Mouse (Mus musculus): ENCODE measurements around the gene Scn2b. TPM values are rescaled to one million over a fixed set of nuclear protein-coding genes. Genes with fewer than 3 reads are reported as not detected.
A peak's percentile ranks its signal among the peaks of the same experiment; 100 is the strongest.

Scn2b gene
- total and polyA plus RNA-seq, 3 experiments, result 0.07 TPM; not detected in 2

DNA sequence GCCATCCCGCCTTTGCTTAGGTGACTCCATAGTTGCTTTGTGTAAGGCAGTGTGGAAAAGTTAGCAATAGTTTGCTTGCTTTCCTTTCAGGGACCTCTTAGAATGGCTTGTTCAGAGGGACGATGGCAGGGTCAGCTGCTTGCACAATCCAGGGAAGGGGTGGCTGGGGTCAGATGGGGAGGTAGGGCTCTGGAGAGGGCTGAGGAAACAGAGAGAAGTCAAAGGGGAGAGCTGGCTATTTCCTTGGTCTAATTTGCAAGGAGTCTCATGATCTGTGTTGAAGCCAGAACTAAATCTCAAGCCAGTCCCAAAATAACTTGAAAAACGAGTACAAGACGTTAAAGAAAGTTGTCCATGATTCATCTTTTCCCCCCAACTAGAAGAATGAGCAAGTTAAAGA is 24.9 kb upstream of the Scn2b start:
- H3K4me2 ChIP-seq (ENCODE audit: insufficient read depth, low read depth, poor library complexity, severe bottlenecking), result no peak overlapping the region
- H3K79me2 ChIP-seq (replicated peaks; ENCODE audit: control insufficient read depth, extremely low read depth, insufficient read depth, poor library complexity, severe bottlenecking), result no peaks in the 10 kb centered on the region
- H3K4me3 ChIP-seq (replicated peaks in 1 of 3; ENCODE audit: low read depth in 2 of 3, low read length in 2 of 3, poor library complexity in 1 of 3), result no peak overlapping the region
- H3K9me3 ChIP-seq (replicated peaks; ENCODE audit: low read length), result no peaks in the 10 kb centered on the region
- dilution Hi-C loops (cut with MboI; ENCODE audit: extremely low pct_ligation_motif_present, extremely low pct_unique_long_range_greater_than_20kb, low sequenced_read_pairs) (no loop called here), in situ Hi-C loops (cut with MboI; ENCODE audit: low pct_ligation_motif_present, low pct_unique_long_range_greater_than_20kb, low sequenced_read_pairs) (loop anchor here (5.0 kb wide), 1 partner anchor 65 kb away; no protein-coding TSS in a partner anchor)
- H3K27ac ChIP-seq (ENCODE audit: insufficient read depth, low read depth), result no peak overlapping the region
- TF ChIP-seq TCF12 (IDR thresholded peaks at IDR 0.05; ENCODE audit: low read depth, low read length) (no peak), JUND (conservative IDR thresholded peaks at IDR 0.05; ENCODE audit: low read depth, low read length) (0 out of 2 replicates have a peak, but pooled peaks have one; percentile 14), POLR2AphosphoS2 (IDR thresholded peaks at IDR 0.05; ENCODE audit: low read depth, low read length) (no peak), HCFC1 (IDR thresholded peaks at IDR 0.05; ENCODE audit: low read depth, low read length) (no peak), NRF1 (IDR thresholded peaks at IDR 0.05; ENCODE audit: low read depth, low read length) (no peak), KAT2A (IDR thresholded peaks at IDR 0.05; ENCODE audit: insufficient replicate concordance, low read length) (no peak), SMC3 (IDR thresholded peaks at IDR 0.05; ENCODE audit: low read depth, low read length) (no peak)
- peaks cover 6 to 11% of the 10 kb centered on the region in 2 experiments; a peak in 3 of 4 replicates for H3K4me1 ChIP-seq (ENCODE audit: control insufficient read depth in 1 of 2, insufficient read depth in 2 of 2)
- no peak for DNase-seq (ENCODE audit: extremely low read depth)
- no peaks in the 10 kb centered on the region for H3K36me3 ChIP-seq (replicated peaks in 1 of 2; ENCODE audit: control insufficient read depth in 1 of 2, insufficient read depth in 1 of 2, low read length in 1 of 2)
- H3K27me3 ChIP-seq (replicated peaks), result no peaks in the 10 kb centered on the region
- H3K9ac ChIP-seq (ENCODE audit: insufficient read depth, low read depth), result no peak overlapping the region

GRCm38 (mm10) chr9:45095149-45095937 is 22.2 kb upstream of the Scn2b start:
- Histone ChIP-seq H3K79me2 (replicated peaks; ENCODE audit: control insufficient read depth, extremely low read depth, insufficient read depth, poor library complexity, severe bottlenecking) (no peaks in the 10 kb centered on the region), H3K27me3 (replicated peaks) (no peaks in the 10 kb centered on the region), H3K9ac (ENCODE audit: insufficient read depth, low read depth) (no peak overlapping the region), H3K4me2 (ENCODE audit: insufficient read depth, low read depth, poor library complexity, severe bottlenecking) (no peak overlapping the region), H3K9me3 (replicated peaks; ENCODE audit: low read length) (no peaks in the 10 kb centered on the region), H3K4me1 (ENCODE audit: control insufficient read depth in 1 of 2, insufficient read depth in 2 of 2) (peaks cover 6 to 11% of the 10 kb centered on the region in 2 experiments; a peak in 3 of 4 replicates), H3K27ac (ENCODE audit: insufficient read depth, low read depth) (no peak overlapping the region), H3K36me3 (replicated peaks in 1 of 2; ENCODE audit: control insufficient read depth in 1 of 2, insufficient read depth in 1 of 2, low read length in 1 of 2) (no peaks in the 10 kb centered on the region), H3K4me3 (replicated peaks in 1 of 3; ENCODE audit: low read depth in 2 of 3, low read length in 2 of 3, poor library complexity in 1 of 3) (no peak overlapping the region)
- DNase-seq (ENCODE audit: extremely low read depth), result no peak
- dilution Hi-C loops (cut with MboI; ENCODE audit: extremely low pct_ligation_motif_present, extremely low pct_unique_long_range_greater_than_20kb, low sequenced_read_pairs) (no loop called here), in situ Hi-C loops (cut with MboI; ENCODE audit: low pct_ligation_motif_present, low pct_unique_long_range_greater_than_20kb, low sequenced_read_pairs) (no loop called here)
- TF ChIP-seq NELFE (IDR thresholded peaks at IDR 0.05; ENCODE audit: low read depth, low read length) (no peak), POLR2A (IDR thresholded peaks at IDR 0.05; ENCODE audit: low read depth, low read length) (no peak), KAT2A (IDR thresholded peaks at IDR 0.05; ENCODE audit: insufficient replicate concordance, low read length) (no peak), RCOR1 (conservative IDR thresholded peaks at IDR 0.05; ENCODE audit: low read depth, low read length) (no peak), SMC3 (IDR thresholded peaks at IDR 0.05; ENCODE audit: low read depth, low read length) (no peak), CHD1 (IDR thresholded peaks at IDR 0.05; ENCODE audit: low read depth, low read length) (no peak), MXI1 (IDR thresholded peaks at IDR 0.05; ENCODE audit: low read depth, low read length) (no peak), ZMIZ1 (IDR thresholded peaks at IDR 0.05; ENCODE audit: low read depth, low read length) (no peak), USF2 (conservative IDR thresholded peaks at IDR 0.05; ENCODE audit: low read depth, low read length) (no peak)

All from CH12.LX (cell line).